8 mouse cellular contexts compared by ENCODE assay signal in the genomic region with DNA sequence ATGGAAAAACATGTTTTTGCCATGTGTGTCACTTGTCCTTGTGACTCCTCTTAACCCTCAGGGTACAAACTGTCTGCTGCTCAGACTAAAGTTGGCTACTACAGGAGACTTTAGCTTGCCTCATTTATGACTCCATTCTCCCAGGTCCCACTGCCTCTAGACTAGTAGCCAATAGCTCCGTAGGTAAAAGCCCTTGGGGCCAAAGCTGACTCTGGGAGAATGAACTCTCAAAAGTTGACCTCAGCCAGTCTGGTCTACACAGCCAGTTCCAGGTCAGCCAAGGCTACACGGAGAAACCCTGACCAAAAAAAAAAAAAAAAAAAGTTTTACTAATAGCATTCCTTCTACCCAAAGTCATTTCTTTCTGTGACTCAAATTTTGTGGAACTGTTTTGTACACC. TPM values are rescaled to one million over a fixed set of nuclear protein-coding genes. Genes with fewer than 3 reads are reported as not detected.
A peak's percentile ranks its signal among the peaks of the same experiment; 100 is the strongest.
DNase-seq lines count a peak whose midpoint lies in the region; ATAC-seq and TF ChIP-seq lines count a peak whose summit lies in the region.

No protein-coding gene starts in this region.

- H3K27ac ChIP-seq in heart, embryonic 10.5 days = no peak overlapping the region
- H3K27ac ChIP-seq in heart, adult 2 months = no peak overlapping the region
- no peak overlapping the region for H3K27ac ChIP-seq in lung, embryonic 16.5 days (ENCODE audit: low read length)
- no peak overlapping the region for H3K27ac ChIP-seq in forebrain, embryonic 13.5 days
- H3K27ac ChIP-seq in midbrain, embryonic 13.5 days = no peak overlapping the region

- no peak for ATAC-seq in lung, embryonic 16.5 days (ENCODE audit: low read depth)
- ATAC-seq in forebrain, embryonic 13.5 days = no peak
- ATAC-seq in midbrain, embryonic 13.5 days = no peak
- ATAC-seq in inflammation-experienced regulatory T-cells, adult 6 months = no peak

- no peak overlapping the region for H3K9ac ChIP-seq in heart, adult 2 months (ENCODE audit: low read depth, low read length)
- no peak overlapping the region for H3K9ac ChIP-seq in lung, embryonic 16.5 days (ENCODE audit: low read length)
- H3K9ac ChIP-seq in forebrain, embryonic 13.5 days = peak overlapping the region; percentile 68; the same call in 1 of the 2 replicates
- no peak overlapping the region for H3K9ac ChIP-seq in midbrain, embryonic 13.5 days (replicated peaks)

- TF ChIP-seq CTCF in heart, adult 2 months (IDR thresholded peaks at IDR 0.05) = no peak

- no peak for TF ChIP-seq EP300 in heart, adult 2 months (IDR thresholded peaks at IDR 0.05; ENCODE audit: insufficient read depth, low read depth, low read length)

- H3K9me3 ChIP-seq in heart, embryonic 10.5 days = no peaks in the 10 kb centered on the region
- no peaks in the 10 kb centered on the region for H3K9me3 ChIP-seq in lung, embryonic 16.5 days (ENCODE audit: control insufficient read depth, low read length)
- no peaks in the 10 kb centered on the region for H3K9me3 ChIP-seq in forebrain, embryonic 13.5 days (replicated peaks)
- no peaks in the 10 kb centered on the region for H3K9me3 ChIP-seq in midbrain, embryonic 13.5 days

- peak overlapping the region; percentile 90; the same call in 1 of the 2 replicates for H3K4me3 ChIP-seq in heart, embryonic 10.5 days
- H3K4me3 ChIP-seq in heart, adult 2 months = no peak overlapping the region
- H3K4me3 ChIP-seq in lung, embryonic 16.5 days (ENCODE audit: low read length) = no peak overlapping the region
- peak overlapping the region; percentile 84; the same call in 1 of the 2 replicates for H3K4me3 ChIP-seq in forebrain, embryonic 13.5 days
- H3K4me3 ChIP-seq in midbrain, embryonic 13.5 days (replicated peaks) = peak overlapping the region; percentile 75; the same call in 1 of the 2 replicates

- no peaks in the 10 kb centered on the region for H3K27me3 ChIP-seq in heart, embryonic 10.5 days (ENCODE audit: insufficient read depth, poor library complexity, severe bottlenecking)
- H3K27me3 ChIP-seq in heart, adult 2 months (ENCODE audit: control insufficient read depth, insufficient read depth, low read length) = no peaks in the 10 kb centered on the region
- no peaks in the 10 kb centered on the region for H3K27me3 ChIP-seq in lung, embryonic 16.5 days (ENCODE audit: control insufficient read depth, insufficient read depth, low read depth, low read length)
- H3K27me3 ChIP-seq in forebrain, embryonic 13.5 days = no peaks in the 10 kb centered on the region
- no peaks in the 10 kb centered on the region for H3K27me3 ChIP-seq in midbrain, embryonic 13.5 days

- intact Hi-C loops in heart, adult 2 months (cut with DNase I) = no loop called here

- DNase-seq in heart, embryonic 10.5 days (ENCODE audit: low spot score) = no peak
- no peak for DNase-seq in heart, adult 2 months
- no peak for DNase-seq in lung, postnatal 14 days
- DNase-seq in urinary bladder, postnatal 36 days (ENCODE audit: low spot score in 2 of 2) = no peak

- peak overlapping the region; percentile 97 for H3K4me2 ChIP-seq in lung, embryonic 16.5 days (ENCODE audit: low read depth, low read length)
- H3K4me2 ChIP-seq in forebrain, embryonic 13.5 days = peak overlapping the region; percentile 74
- peak overlapping the region; percentile 92 for H3K4me2 ChIP-seq in midbrain, embryonic 13.5 days (replicated peaks)

- H3K4me1 ChIP-seq in heart, embryonic 10.5 days = peaks cover 20% of the 10 kb centered on the region
- H3K4me1 ChIP-seq in heart, adult 2 months (ENCODE audit: control insufficient read depth, insufficient read depth, low read length) = no peaks in the 10 kb centered on the region; the same call in 1 of the 2 replicates
- H3K4me1 ChIP-seq in lung, embryonic 16.5 days (replicated peaks; ENCODE audit: control insufficient read depth, insufficient read depth, low read length) = peaks cover 10% of the 10 kb centered on the region
- H3K4me1 ChIP-seq in forebrain, embryonic 13.5 days = peaks cover 15% of the 10 kb centered on the region
- peaks cover 19% of the 10 kb centered on the region for H3K4me1 ChIP-seq in midbrain, embryonic 13.5 days (replicated peaks)

- no peaks in the 10 kb centered on the region for H3K36me3 ChIP-seq in heart, embryonic 10.5 days
- no peaks in the 10 kb centered on the region for H3K36me3 ChIP-seq in heart, adult 2 months (ENCODE audit: control insufficient read depth, insufficient read depth, low read length)
- H3K36me3 ChIP-seq in lung, embryonic 16.5 days (ENCODE audit: control insufficient read depth, insufficient read depth, low read length) = no peaks in the 10 kb centered on the region
- H3K36me3 ChIP-seq in forebrain, embryonic 13.5 days (ENCODE audit: poor library complexity, severe bottlenecking) = no peaks in the 10 kb centered on the region
- H3K36me3 ChIP-seq in midbrain, embryonic 13.5 days = no peaks in the 10 kb centered on the region

- TF ChIP-seq POLR2A in heart, adult 2 months (IDR thresholded peaks at IDR 0.05; ENCODE audit: insufficient read depth, low read depth, low read length) = no peak

- no peaks in the 10 kb centered on the region for H3K79me2 ChIP-seq in heart, adult 2 months (replicated peaks; ENCODE audit: control insufficient read depth, insufficient read depth, low read length)

- WGBS in heart, embryonic 10.5 days = 51% methylated on average over 2 of the region's 2 CpGs
- WGBS in heart, adult 2 months = 33% methylated on average over 2 of the region's 2 CpGs
- 49% methylated on average over 2 of the region's 2 CpGs for WGBS in lung, embryonic 16.5 days
- 60% methylated on average over 2 of the region's 2 CpGs for WGBS in forebrain, embryonic 13.5 days
- WGBS in midbrain, embryonic 13.5 days = 64% methylated on average over 2 of the region's 2 CpGs

RNA-seq across cellular contexts. Expression of a gene that starts 1.0 kb away (rescaled TPM):
- polyA plus RNA-seq in heart, embryonic 10.5 days (2016; fragmentation: Nextera tagmentation; extraction: Ambion mirVana) = 0.29 and 0.43 TPM in 2 replicates
- not detected for total RNA-seq in heart, adult 2 months (2021)
- polyA plus RNA-seq in heart, adult 2 months (2012; rRNA removed) = 0.10 TPM in 1 of 2 replicates, not detected in the other
- 0.48 and 0.83 TPM in 2 replicates for polyA plus RNA-seq in lung, embryonic 16.5 days (2015; fragmentation: Nextera tagmentation; extraction: Ambion mirVana)
- 0.21 and 0.68 TPM in 2 replicates for polyA plus RNA-seq in forebrain, embryonic 13.5 days (2015; fragmentation: Nextera tagmentation; extraction: Ambion mirVana)
- polyA plus RNA-seq in midbrain, embryonic 13.5 days (2015; fragmentation: Nextera tagmentation; extraction: Ambion mirVana) = 0.68 and 0.79 TPM in 2 replicates
- under 1 TPM; 0.26 to 0.70 (median 0.26) TPM for polyA plus RNA-seq in inflammation-experienced regulatory T-cells, adult 6 months (2017; shearing (Covaris generic))

RNA-seq across cellular contexts. Expression of a gene that starts 1.3 kb away (rescaled TPM):
- 11.4 and 13.9 TPM in 2 replicates for polyA plus RNA-seq in heart, embryonic 10.5 days (2016; fragmentation: Nextera tagmentation; extraction: Ambion mirVana)
- total RNA-seq in heart, adult 2 months (2021) = 1 to 10 TPM in 1 of 2 experiments, under 1 TPM in 1; 0.97 to 1.7 TPM
- 3.7 and 5.3 TPM in 2 replicates for polyA plus RNA-seq in heart, adult 2 months (2012; rRNA removed)
- 11.8 and 12.2 TPM in 2 replicates for polyA plus RNA-seq in lung, embryonic 16.5 days (2015; fragmentation: Nextera tagmentation; extraction: Ambion mirVana)
- 11.6 and 13.2 TPM in 2 replicates for polyA plus RNA-seq in forebrain, embryonic 13.5 days (2015; fragmentation: Nextera tagmentation; extraction: Ambion mirVana)
- 5.9 and 6.4 TPM in 2 replicates for polyA plus RNA-seq in midbrain, embryonic 13.5 days (2015; fragmentation: Nextera tagmentation; extraction: Ambion mirVana)
- polyA plus RNA-seq in inflammation-experienced regulatory T-cells, adult 6 months (2017; shearing (Covaris generic)) = 1 to 10 TPM; 1.5 to 5.3 (median 1.5) TPM

RNA-seq across cellular contexts. Expression of a gene that starts 12.6 kb away (rescaled TPM):
- 10.4 and 18.4 TPM in 2 replicates for polyA plus RNA-seq in heart, embryonic 10.5 days (2016; fragmentation: Nextera tagmentation; extraction: Ambion mirVana)
- 1 to 10 TPM; 5.6 TPM for total RNA-seq in heart, adult 2 months (2021)
- polyA plus RNA-seq in heart, adult 2 months (2012; rRNA removed) = 5.6 and 6.6 TPM in 2 replicates
- 15.9 and 20.7 TPM in 2 replicates for polyA plus RNA-seq in lung, embryonic 16.5 days (2015; fragmentation: Nextera tagmentation; extraction: Ambion mirVana)
- polyA plus RNA-seq in forebrain, embryonic 13.5 days (2015; fragmentation: Nextera tagmentation; extraction: Ambion mirVana) = 88.8 and 91.4 TPM in 2 replicates
- 92.0 and 99.2 TPM in 2 replicates for polyA plus RNA-seq in midbrain, embryonic 13.5 days (2015; fragmentation: Nextera tagmentation; extraction: Ambion mirVana)
- polyA plus RNA-seq in inflammation-experienced regulatory T-cells, adult 6 months (2017; shearing (Covaris generic)) = 1 to 10 TPM; 3.6 to 7.0 (median 5.8) TPM

RNA-seq across cellular contexts. Expression of a gene that starts 29.6 kb away (rescaled TPM):
- polyA plus RNA-seq in heart, embryonic 10.5 days (2016; fragmentation: Nextera tagmentation; extraction: Ambion mirVana) = 68.2 and 71.8 TPM in 2 replicates
- 10 to 100 TPM; 24.0 to 29.5 TPM for total RNA-seq in heart, adult 2 months (2021)
- polyA plus RNA-seq in heart, adult 2 months (2012; rRNA removed) = 59.6 and 61.7 TPM in 2 replicates
- 82.1 and 84.4 TPM in 2 replicates for polyA plus RNA-seq in lung, embryonic 16.5 days (2015; fragmentation: Nextera tagmentation; extraction: Ambion mirVana)
- polyA plus RNA-seq in forebrain, embryonic 13.5 days (2015; fragmentation: Nextera tagmentation; extraction: Ambion mirVana) = 101 and 102 TPM in 2 replicates
- 128 and 132 TPM in 2 replicates for polyA plus RNA-seq in midbrain, embryonic 13.5 days (2015; fragmentation: Nextera tagmentation; extraction: Ambion mirVana)
- 100 to 1,000 TPM in 2 of 3 experiments, 10 to 100 TPM in 1; 69.8 to 178 (median 155) TPM for polyA plus RNA-seq in inflammation-experienced regulatory T-cells, adult 6 months (2017; shearing (Covaris generic))

RNA-seq across cellular contexts. Expression of a gene that starts 35.7 kb away (rescaled TPM):
- polyA plus RNA-seq in heart, embryonic 10.5 days (2016; fragmentation: Nextera tagmentation; extraction: Ambion mirVana) = 26.8 and 43.1 TPM in 2 replicates
- total RNA-seq in heart, adult 2 months (2021) = under 1 TPM; 0.26 to 0.50 TPM
- 5.3 and 5.6 TPM in 2 replicates for polyA plus RNA-seq in heart, adult 2 months (2012; rRNA removed)
- polyA plus RNA-seq in lung, embryonic 16.5 days (2015; fragmentation: Nextera tagmentation; extraction: Ambion mirVana) = 32.5 and 33.6 TPM in 2 replicates
- 9.2 and 12.7 TPM in 2 replicates for polyA plus RNA-seq in forebrain, embryonic 13.5 days (2015; fragmentation: Nextera tagmentation; extraction: Ambion mirVana)
- polyA plus RNA-seq in midbrain, embryonic 13.5 days (2015; fragmentation: Nextera tagmentation; extraction: Ambion mirVana) = 10.8 and 11.7 TPM in 2 replicates
- polyA plus RNA-seq in inflammation-experienced regulatory T-cells, adult 6 months (2017; shearing (Covaris generic)) = 10 to 100 TPM in 1 of 3 experiments, 1 to 10 TPM in 2; 4.3 to 14.7 (median 6.4) TPM

Comparison
In these comparisons a context has a peak if more than half of its experiments do, and no peak if none do; other contexts are left out.
1. H3K4me3 ChIP-seq: peak in heart, embryonic 10.5 days (single experiment), forebrain, embryonic 13.5 days (single experiment) and midbrain, embryonic 13.5 days (single experiment); none in heart, adult 2 months (single experiment) and lung, embryonic 16.5 days (single experiment).
2. Peak in every context shown above with its lines, with median percentiles within 50 percentile points of each other: H3K4me2 ChIP-seq.